Mouse (Mus musculus) limb, embryonic 10.5 days (tissue): ENCODE measurements at regions not wholly inside any gene's neighbourhood (a gene's known extent, or its start where the extent isn't known, plus 50 kb on each side); places are given as distances from the start of the nearest gene placed in this dataset.

ENCODE experiments used
- DNase-seq: peaks from one replicate; pipeline ENCODE4 v3.0.0-alpha.2; 2017; ENCODE audit warnings: low spot score
- H3K27ac ChIP-seq: fragments of 300-500 bp; sonication (generic); 2 replicates; pipeline ENCODE4 v1.5.1; 2016; ENCODE audit warnings: mild to moderate bottlenecking
- H3K27me3 ChIP-seq: fragments of 300-500 bp; sonication (generic); 2 replicates; pipeline ENCODE4 v1.6.1; 2016; ENCODE audit warnings: low read depth, mild to moderate bottlenecking; ENCODE audit not compliant: poor library complexity, severe bottlenecking
- H3K36me3 ChIP-seq: fragments of 300-500 bp; sonication (generic); 2 replicates; pipeline ENCODE4 v1.6.1; 2016; ENCODE audit warnings: mild to moderate bottlenecking, moderate library complexity
- H3K4me1 ChIP-seq: fragments of 300-500 bp; sonication (generic); 2 replicates; pipeline ENCODE4 v1.6.1; 2016
- H3K4me3 ChIP-seq: fragments of 300-500 bp; sonication (generic); 2 replicates; pipeline ENCODE4 v1.5.1; 2016; ENCODE audit warnings: mild to moderate bottlenecking, moderate library complexity
- H3K9me3 ChIP-seq: fragments of 300-500 bp; sonication (generic); replicated peaks from 2 replicates; pipeline ENCODE4 v1.6.1; 2016; ENCODE audit warnings: mild to moderate bottlenecking
- WGBS: fragments of 180-500 bp; shearing (Covaris S2); methylation state at CpG from one replicate; pipeline ENCODE4 v1.1.7; 2016; 5-methylcytosine and 5-hydroxymethylcytosine counted together

DNA sequence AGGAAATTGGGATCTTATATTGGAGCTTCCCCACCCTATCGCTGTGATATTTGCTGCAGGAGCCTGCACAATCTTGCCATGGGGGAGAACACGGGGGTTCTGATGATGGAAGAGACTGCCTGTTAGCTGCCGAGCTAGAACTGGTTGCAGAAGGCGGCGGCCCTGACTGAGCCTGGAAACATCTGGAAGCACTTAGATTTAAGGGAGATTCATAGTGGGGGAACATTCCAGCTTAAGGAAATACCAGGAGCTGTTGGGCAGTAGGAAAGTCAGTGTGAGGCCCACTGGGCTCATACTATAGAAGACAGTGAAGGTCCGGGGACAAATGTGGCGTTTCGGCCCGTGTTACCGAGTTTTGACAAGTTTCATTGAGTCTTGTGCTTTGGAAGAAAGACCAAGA lies 353.6 kb upstream of the Zmiz1 start:
- Histone ChIP-seq H3K27ac (peak overlapping the region; percentile 96), H3K9me3 (no peaks in the 10 kb centered on the region), H3K27me3 (no peaks in the 10 kb centered on the region), H3K36me3 (no peaks in the 10 kb centered on the region), H3K4me3 (no peak overlapping the region), H3K4me1 (peaks cover 57% of the 10 kb centered on the region)
- DNase-seq, result peak; percentile 53
- WGBS, result 60% methylated on average over 10 of the region's 10 CpGs

DNA sequence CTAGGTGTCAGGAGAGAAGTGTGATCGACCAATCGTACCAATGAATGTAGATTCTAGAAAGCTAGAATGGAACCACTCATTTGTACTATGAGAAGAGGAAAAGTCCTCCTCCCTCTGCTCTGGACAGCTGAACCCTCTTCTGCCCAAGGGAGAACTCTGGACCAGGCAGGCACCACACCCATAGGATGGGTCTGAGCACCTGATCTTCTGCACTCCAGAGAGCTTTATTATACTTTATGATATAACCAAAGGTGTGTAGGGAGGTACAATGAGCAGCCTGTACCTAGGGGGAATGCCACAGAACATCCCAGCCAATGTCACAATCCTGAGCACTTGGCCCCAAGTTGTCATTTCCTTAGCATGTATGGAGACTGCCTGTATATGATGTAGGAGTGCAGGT lies 352.5 kb upstream of the Zmiz1 start:
- no peaks in the 10 kb centered on the region for H3K36me3 ChIP-seq
- no peaks in the 10 kb centered on the region for H3K27me3 ChIP-seq
- H3K27ac ChIP-seq, result peak overlapping the region; percentile 96
- WGBS, result 93% methylated on average over 2 of the region's 2 CpGs
- no peak overlapping the region for H3K4me3 ChIP-seq
- DNase-seq, result no peak
- no peaks in the 10 kb centered on the region for H3K9me3 ChIP-seq
- H3K4me1 ChIP-seq, result peaks cover 67% of the 10 kb centered on the region

DNA sequence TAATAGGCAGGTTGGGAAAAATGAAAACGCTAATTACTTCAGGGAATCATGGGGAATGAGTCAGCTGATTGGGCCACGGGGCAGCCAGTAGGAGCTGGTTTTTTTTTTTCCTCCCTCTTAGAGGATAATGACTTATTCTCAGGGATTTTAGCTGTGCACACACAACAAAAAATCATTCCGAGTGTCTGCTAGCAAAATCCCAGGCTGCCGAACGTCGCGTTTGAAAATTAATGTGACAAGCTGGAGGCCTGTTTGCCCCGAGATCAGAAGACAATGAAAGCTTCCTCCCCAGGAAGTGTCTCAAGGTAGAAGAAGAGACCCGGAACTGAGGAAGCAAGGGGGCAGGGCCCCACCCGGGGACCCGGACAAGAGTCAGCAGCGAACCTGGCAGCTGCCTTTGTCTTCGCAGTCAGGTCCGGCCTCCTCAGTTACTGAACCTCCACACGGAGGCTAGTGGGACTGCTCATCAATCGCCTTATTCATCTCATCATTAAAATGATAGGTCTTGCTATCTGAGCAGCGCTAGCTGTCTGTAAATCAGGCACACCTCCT lies 350.8 kb upstream of the Zmiz1 start:
- peak overlapping the region; percentile 37 for H3K4me3 ChIP-seq
- peaks cover 66% of the 10 kb centered on the region for H3K4me1 ChIP-seq
- peak; percentile 63 for DNase-seq
- H3K27me3 ChIP-seq, result no peaks in the 10 kb centered on the region
- no peaks in the 10 kb centered on the region for H3K9me3 ChIP-seq
- 28% methylated on average over 17 of the region's 17 CpGs for WGBS
- H3K27ac ChIP-seq, result peak overlapping the region; percentile 96
- H3K36me3 ChIP-seq, result no peaks in the 10 kb centered on the region

DNA sequence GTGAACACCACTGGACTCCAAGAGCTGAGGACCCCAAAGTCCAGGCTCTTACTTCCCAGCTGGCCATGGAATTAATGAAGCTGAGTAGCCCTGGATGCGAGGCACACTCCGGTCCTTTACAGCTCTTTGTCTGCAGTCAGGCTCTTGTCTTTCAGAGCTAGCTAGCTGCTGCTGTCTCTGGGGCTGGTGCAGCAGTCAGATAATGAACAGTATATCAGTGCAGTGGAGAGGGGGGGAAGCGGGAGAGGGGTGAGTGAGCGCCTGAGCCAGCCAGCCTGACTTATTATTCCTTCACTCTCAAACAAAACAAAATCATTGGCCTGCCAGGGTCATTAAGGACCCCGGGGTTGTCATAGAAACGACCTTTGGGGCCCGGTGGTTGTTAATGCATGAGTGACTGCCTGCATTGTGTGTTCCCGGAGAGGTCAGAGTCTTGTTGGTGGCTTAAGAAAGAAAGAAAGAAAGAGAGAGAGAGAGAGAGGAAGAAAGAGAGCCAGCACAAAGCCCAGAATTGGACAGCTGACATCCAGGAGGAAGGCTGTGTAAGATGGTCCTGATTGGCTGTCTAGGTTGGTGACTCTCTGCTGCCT lies 350.2 kb upstream of the Zmiz1 start:
- WGBS, result 3% methylated on average over 8 of the region's 8 CpGs
- H3K9me3 ChIP-seq, result no peaks in the 10 kb centered on the region
- H3K27me3 ChIP-seq, result no peaks in the 10 kb centered on the region
- H3K27ac ChIP-seq, result peak overlapping the region; percentile 96
- H3K4me1 ChIP-seq, result peaks cover 66% of the 10 kb centered on the region
- peak overlapping the region; percentile 37 for H3K4me3 ChIP-seq
- H3K36me3 ChIP-seq, result no peaks in the 10 kb centered on the region
- peak; percentile 87 for DNase-seq

DNA sequence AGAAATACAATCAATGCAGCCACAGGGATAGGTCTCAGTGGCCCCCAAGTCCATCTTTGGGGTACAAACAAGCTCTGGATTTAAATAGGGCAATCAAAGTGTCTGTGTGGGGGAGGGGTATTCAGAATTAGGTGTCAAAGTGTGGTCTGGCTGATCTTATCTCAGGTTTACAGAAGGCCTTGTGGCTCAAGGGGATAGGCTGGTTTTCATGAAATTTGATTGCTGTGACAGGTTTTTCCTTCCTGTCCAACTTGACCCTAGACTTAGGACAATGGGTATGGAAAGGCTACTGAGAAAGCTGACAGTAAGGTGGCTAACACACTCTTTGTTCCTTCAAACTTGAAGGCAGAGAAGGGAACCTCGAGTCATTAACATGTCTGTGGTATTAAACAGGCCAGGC lies 349.3 kb upstream of the Zmiz1 start:
- Histone ChIP-seq H3K27me3 (no peaks in the 10 kb centered on the region), H3K27ac (peak overlapping the region; percentile 96), H3K36me3 (no peaks in the 10 kb centered on the region), H3K4me1 (peaks cover 62% of the 10 kb centered on the region), H3K4me3 (no peak overlapping the region), H3K9me3 (no peaks in the 10 kb centered on the region)
- WGBS, result 49% methylated on average over 1 of the region's 1 CpGs
- DNase-seq, result no peak

DNA sequence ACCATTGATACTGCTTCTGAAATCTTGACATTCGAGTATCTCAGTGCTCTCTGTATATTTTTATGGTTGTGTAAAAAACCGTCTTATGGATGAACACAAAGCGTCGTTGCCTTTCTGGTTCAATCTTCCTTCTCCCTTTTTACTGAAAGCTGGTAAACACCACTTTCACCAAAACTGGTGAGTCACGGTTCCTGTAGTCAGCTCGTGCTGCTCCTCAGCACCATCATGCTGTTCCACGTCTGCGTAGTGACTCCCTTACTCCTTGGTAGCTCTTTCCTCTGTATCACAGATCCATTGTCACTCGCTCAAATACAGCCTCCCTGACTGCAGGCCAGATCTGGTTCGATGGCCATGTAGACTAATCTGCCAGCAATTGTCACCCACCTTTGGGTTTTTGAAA lies 346.2 kb upstream of the Zmiz1 start:
- peak overlapping the region; percentile 53; the same call in 1 of the 2 replicates for H3K27ac ChIP-seq
- DNase-seq, result no peak

DNA sequence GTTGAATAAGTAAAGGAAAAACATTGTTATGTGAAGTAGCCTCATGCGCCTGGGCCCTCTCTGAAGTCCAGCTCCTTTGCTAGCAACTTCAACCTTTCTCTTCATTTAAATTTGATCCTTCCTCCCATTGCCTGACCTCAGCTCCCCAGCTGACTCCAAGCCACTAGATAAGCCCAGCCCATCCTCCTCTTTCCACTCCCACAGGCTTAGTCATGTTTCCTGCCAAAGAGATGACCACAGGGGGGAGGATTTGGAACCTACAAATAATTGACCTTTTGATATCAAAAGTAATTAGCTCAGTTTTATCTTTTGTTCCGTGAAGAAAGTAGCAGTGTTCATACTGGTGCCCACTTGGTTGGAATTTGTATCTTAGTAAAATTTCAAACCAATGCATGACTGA lies 345.7 kb upstream of the Zmiz1 start:
- H3K4me1 ChIP-seq, result peaks cover 36% of the 10 kb centered on the region

More for the DNA sequence above, 346.2 kb upstream of the Zmiz1 start:
- 86% methylated on average over 10 of the region's 10 CpGs for WGBS
- H3K4me3 ChIP-seq, result no peak overlapping the region
- H3K4me1 ChIP-seq, result peaks cover 41% of the 10 kb centered on the region
- H3K9me3 ChIP-seq, result no peaks in the 10 kb centered on the region
- H3K27me3 ChIP-seq, result no peaks in the 10 kb centered on the region
- H3K36me3 ChIP-seq, result no peaks in the 10 kb centered on the region

DNA sequence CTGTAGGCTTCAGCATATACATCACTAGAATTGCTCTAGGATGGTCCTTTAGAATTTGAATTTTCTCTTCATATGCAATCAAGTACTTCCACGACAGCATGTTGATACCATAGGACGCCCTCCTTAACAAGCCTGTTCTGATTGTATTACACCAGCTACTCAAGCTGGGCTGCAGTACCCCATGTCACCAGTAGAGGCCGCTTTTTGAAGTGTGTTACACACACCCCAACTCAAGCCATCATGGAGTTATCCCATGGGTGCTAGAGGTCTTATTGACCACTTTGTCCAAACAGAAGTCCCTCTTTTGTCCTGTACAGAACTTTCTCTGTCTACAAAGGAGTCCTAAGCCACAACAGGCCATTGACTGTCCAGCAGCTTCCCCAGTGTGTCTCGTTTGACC lies 342.6 kb upstream of the Zmiz1 start:
- 48% methylated on average over 4 of the region's 4 CpGs for WGBS
- Histone ChIP-seq H3K9me3 (no peaks in the 10 kb centered on the region), H3K27ac (no peak overlapping the region), H3K4me1 (peaks cover 21% of the 10 kb centered on the region), H3K4me3 (no peak overlapping the region), H3K27me3 (no peaks in the 10 kb centered on the region), H3K36me3 (no peaks in the 10 kb centered on the region)
- DNase-seq, result peak; percentile 79

More for the DNA sequence above, 345.7 kb upstream of the Zmiz1 start:
- H3K27me3 ChIP-seq, result no peaks in the 10 kb centered on the region
- 0 out of 2 replicates have a peak overlapping the region, but pooled peaks have one; percentile 53 for H3K27ac ChIP-seq
- H3K9me3 ChIP-seq, result no peaks in the 10 kb centered on the region
- no peak for DNase-seq
- 82% methylated on average over 2 of the region's 2 CpGs for WGBS
- H3K4me3 ChIP-seq, result no peak overlapping the region
- H3K36me3 ChIP-seq, result no peaks in the 10 kb centered on the region

DNA sequence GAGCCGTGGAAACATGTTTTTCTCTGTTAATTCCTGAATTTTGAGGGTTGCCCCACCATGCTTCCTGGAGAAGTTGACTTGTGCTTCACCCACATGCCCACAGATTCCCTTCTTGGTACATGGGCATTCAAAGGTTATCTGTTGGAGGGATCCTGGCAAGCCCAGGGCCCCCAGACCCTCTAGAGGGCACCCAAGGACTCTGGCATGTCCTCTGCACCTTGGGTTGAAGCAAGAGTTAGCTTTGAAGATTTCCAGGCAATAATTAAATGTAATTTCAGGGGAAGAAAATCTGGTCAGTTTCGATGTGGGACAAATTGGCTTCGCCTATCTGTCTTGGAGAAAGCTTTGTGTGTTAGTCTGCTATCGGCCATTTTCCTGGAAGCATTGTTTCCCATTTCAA lies 339.0 kb upstream of the Zmiz1 start:
- Histone ChIP-seq H3K27ac (peak overlapping the region; percentile 69), H3K27me3 (no peaks in the 10 kb centered on the region), H3K9me3 (no peaks in the 10 kb centered on the region), H3K4me1 (peaks cover 49% of the 10 kb centered on the region), H3K36me3 (no peaks in the 10 kb centered on the region), H3K4me3 (no peak overlapping the region)
- no peak for DNase-seq
- WGBS, result 75% methylated on average over 4 of the region's 4 CpGs

DNA sequence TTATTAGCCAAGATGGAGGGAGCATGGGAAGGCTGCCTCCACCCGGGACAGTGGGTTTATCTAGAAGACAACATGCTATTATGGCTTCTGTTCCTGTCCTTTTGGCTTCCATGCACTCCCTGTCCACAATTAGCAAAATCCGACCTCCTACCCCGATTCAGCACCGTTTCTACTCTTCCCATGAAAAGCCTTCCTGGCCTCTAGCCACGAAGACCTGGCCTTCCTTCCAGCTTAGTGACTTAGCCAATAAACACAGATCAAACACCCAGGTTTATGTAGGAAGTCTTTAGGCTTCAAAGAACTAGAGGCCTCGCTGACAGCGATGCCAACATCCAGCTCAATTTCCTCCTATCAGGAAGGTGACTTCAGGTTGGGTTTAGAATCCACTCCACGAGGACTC lies 338.5 kb upstream of the Zmiz1 start:
- no peaks in the 10 kb centered on the region for H3K27me3 ChIP-seq
- 52% methylated on average over 8 of the region's 8 CpGs for WGBS
- H3K4me3 ChIP-seq, result no peak overlapping the region
- H3K9me3 ChIP-seq, result no peaks in the 10 kb centered on the region
- peaks cover 54% of the 10 kb centered on the region for H3K4me1 ChIP-seq
- DNase-seq, result no peak
- H3K27ac ChIP-seq, result peak overlapping the region; percentile 69
- no peaks in the 10 kb centered on the region for H3K36me3 ChIP-seq

DNA sequence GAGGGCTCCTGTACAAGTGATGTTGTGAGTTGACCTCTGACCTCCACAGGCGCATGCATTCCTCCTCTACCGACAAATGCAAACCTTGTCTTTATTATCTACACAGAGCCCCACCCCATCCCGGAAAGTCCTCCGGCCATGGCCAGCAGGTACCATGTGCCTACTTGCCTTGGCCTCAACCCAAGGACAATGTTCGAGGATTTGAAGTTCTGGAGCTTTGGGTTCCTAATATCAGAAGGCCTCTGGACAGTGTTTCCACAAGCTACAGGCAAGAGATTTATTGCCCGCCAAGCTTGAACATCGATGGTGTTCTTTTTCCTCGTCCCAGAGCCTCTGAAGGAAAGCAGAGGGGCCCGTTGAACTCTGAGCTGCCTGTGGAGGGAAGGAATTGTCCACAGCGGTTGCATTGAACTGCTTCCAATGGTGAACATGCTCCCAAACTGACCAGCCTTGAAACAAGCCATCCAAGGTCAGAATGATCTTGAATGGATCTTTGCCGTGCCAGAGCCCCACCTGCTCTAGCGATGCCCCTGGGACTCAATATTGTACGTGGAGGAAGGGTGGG lies 335.9 kb upstream of the Zmiz1 start:
- Histone ChIP-seq H3K9me3 (no peaks in the 10 kb centered on the region), H3K36me3 (no peaks in the 10 kb centered on the region), H3K4me1 (peaks cover 79% of the 10 kb centered on the region), H3K27ac (peak overlapping the region; percentile 88), H3K4me3 (no peak overlapping the region), H3K27me3 (no peaks in the 10 kb centered on the region)
- no peak for DNase-seq
- WGBS, result 65% methylated on average over 13 of the region's 13 CpGs

DNA sequence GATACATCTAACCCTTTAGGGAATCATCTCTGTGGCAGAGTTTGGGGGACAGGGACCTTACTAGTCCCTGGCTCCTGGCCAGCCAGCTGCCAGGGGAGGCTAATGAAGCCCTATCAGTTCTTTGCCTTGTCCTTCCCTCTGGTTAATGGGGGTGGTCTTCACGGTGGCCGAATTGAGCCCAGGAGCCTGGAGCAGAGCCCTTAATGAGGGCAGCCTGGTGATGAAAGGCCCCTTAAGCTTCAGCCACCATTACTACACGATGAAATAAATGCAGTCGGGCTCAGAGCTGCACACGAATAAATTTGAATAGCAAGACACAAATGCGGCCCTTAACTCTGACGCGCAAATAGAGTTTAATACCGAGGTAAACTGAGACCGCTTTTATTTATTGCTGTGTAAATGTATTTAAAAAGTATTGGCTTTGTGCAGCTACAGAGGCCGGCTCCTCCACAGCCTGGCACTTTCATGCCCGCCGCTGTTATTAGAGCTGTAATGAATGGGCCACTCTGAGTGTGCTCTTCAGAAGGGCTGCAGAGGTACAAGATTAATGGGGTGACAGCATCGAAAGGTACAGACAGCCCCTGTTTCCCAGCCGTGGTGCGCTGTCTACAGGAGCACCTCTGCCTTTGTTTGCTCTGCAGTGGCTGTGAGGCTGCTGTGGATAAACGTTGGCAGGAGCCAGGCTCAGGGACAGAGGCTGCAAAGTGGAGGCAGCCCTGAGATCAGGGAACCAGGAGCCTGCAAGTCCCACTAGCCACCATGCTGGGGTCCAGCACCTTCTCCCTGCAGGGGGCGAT lies 335.2 kb upstream of the Zmiz1 start:
- Histone ChIP-seq H3K27me3 (no peaks in the 10 kb centered on the region), H3K4me1 (peaks cover 86% of the 10 kb centered on the region), H3K4me3 (no peak overlapping the region; the same call in 1 of the 2 replicates), H3K27ac (peak overlapping the region; percentile 88), H3K9me3 (no peaks in the 10 kb centered on the region), H3K36me3 (no peaks in the 10 kb centered on the region)
- DNase-seq, result peak; percentile 71
- 32% methylated on average over 18 of the region's 18 CpGs for WGBS

DNA sequence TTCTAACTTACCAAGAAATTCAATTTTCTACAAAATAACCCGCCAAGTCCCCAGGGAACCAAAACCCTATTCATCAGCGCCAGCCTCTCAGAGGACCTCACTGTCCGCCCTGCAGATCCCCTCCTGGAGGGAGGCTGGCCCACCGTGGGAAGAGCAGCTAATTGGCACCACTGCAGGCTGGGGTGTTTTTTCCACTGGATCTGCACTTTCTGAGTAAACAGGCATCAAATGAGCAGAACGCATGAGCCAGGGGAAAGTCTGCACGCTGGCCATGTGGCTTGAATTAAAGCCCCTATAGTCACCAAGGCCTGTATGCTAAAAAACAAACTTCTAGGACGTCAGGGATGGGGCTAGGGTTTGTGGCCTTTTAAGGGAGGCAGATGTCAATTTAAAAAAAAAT lies 332.4 kb upstream of the Zmiz1 start:
- H3K36me3 ChIP-seq, result no peaks in the 10 kb centered on the region
- DNase-seq, result peak; percentile 74
- H3K27me3 ChIP-seq, result no peaks in the 10 kb centered on the region
- peaks cover 79% of the 10 kb centered on the region for H3K4me1 ChIP-seq
- no peak overlapping the region for H3K4me3 ChIP-seq
- peak overlapping the region; percentile 87 for H3K27ac ChIP-seq
- H3K9me3 ChIP-seq, result no peaks in the 10 kb centered on the region
- 23% methylated on average over 7 of the region's 7 CpGs for WGBS
